Mouse (Mus musculus) layer of hippocampus, adult 8-10 months (tissue): Measurements from ENCODE around the gene Olfr1049. TPM values are rescaled to one million over a fixed set of nuclear protein-coding genes. Genes with fewer than 3 reads are reported as not detected.
"Not testable (repeated sequence)": the region's sequence is repeated elsewhere in the genome, so short reads cannot be mapped to it uniquely, and the experiment has no call there.

Experiments
- DNase-seq, 2 experiments: peaks; one replicate each; pipeline ENCODE4 v3.0.0; 2022; ENCODE audit warnings: low spot score in 2 of 2
- total RNA-seq, 4 experiments: library from RNA; stranded (reverse); gene quantifications; 2 replicates each; pipeline ENCODE4 v1.2.4; 2022

The Olfr1049 gene
- not detected for total RNA-seq

DNA sequence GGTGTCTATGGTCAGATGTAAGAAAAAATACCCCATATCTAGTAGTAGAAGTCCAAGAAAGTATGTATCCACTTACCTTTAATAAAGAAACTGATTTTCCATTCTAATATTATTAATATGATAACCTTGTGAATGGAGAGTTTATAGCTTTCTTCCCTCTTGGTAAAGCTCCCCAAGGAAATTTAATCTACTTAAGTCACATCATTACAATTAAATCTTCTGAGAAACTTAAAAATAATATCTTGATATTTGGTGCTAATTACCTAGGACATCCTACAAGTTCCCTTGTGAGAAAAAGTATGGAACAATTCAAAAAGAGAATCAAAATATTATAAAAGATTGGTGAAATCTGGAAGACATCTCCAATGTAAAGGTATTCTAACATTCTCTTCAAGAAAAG, at the start of gene Olfr1049:
Gene Olfr1049, minus strand, starts transcription at position 101 of the 400 bp plus-strand sequence.
- DNase-seq, result not testable (repeated sequence)

DNA sequence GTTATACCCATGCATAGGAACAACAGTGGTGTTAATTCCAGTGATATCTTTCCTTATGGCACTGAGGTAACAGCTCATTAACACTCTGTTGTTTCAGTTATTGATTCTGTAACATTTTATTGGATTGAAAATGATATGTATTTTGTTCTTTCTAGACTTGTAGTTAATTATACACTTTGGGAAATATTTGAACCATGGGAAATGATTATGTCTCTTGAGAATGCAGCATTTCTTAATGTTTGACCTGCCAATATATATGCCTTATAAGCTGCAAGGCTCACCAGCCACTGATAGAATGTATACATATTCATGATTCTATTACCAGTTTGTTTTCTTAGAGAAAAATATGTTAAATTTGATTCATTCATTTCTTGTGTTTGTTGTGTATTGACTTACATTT, 34.0 kb upstream of the Olfr1049 start, which contains the start of gene Olfr1052:
Gene Olfr1052, plus strand, starts transcription at position 301 of the 400 bp plus-strand sequence.
- no peak for DNase-seq

DNA sequence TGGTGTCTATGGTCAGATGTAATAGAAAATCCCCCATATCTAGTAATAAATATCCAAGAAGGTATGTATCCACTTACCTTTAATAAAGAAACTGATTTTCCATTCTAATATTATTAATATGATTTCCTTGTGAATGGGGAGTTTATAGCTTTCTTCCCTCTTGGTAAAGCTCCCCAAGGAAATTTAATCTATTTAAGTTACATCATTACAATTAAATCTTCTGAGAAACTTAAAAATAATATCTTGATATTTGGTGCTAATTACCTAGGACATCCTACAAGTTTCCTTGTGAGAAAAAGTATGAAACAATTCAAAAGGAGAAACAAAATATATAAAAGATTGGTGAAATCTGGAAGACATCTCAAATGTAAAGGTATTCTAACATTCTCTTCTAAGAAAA, 20.9 kb upstream of the Olfr1049 start, which contains the start of gene Olfr1051:
Gene Olfr1051, minus strand, starts transcription at position 101 of the 400 bp plus-strand sequence.
- not testable (repeated sequence) for DNase-seq

DNA sequence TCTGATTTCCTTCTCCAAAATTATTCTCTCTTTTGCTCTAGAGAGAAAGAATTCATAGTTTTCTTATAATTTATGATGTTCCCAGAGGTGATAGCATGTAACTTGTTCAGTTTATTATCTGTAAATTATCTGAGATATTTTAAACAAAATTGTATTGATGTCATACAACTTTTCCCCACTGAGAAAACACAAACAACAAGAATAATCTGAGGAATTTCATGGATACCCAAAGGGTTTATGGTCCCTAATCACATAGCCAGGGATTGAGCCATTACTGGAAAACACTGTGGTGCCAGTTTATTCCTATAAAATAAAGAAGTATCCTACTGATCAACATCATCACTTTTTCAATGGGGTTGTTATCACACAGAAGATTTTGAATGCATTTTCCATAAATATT, 17.9 kb downstream of the Olfr1049 start, which contains the start of gene Olfr1048:
Gene Olfr1048, minus strand, starts transcription at position 101 of the 400 bp plus-strand sequence.
- no peak for DNase-seq

- no peak for DNase-seq
Observed at GRCm38 (mm10) chr2:86231301-86231700, 26.8 kb downstream of the Olfr1049 start, which contains the start of gene Olfr1047. Gene Olfr1047, minus strand, starts transcription at chr2:86231401.

- no peak for DNase-seq
Observed at GRCm38 (mm10) chr2:86219214-86219613, 38.9 kb downstream of the Olfr1049 start, which contains the start of gene Olfr1046. Gene Olfr1046, minus strand, starts transcription at chr2:86219314.

Other genes starting within 250 kb of the Olfr1049 start
- not detected for gene Olfr1033, start 237.7 kb downstream of the Olfr1049 start, total RNA-seq
- gene Olfr1034, start 212.5 kb downstream of the Olfr1049 start, total RNA-seq, result not detected
- gene Olfr1036, start 184.3 kb downstream of the Olfr1049 start, total RNA-seq, result not detected
- not detected for gene Olfr1037, start 170.9 kb downstream of the Olfr1049 start, total RNA-seq
- under 1 TPM in 1 of 4 experiments, not detected in 3; 0.11 TPM for gene Olfr1039, start 122.4 kb downstream of the Olfr1049 start, total RNA-seq
- gene Olfr1040, start 111.6 kb downstream of the Olfr1049 start, total RNA-seq, result not detected
- gene Olfr1042, start 96.5 kb downstream of the Olfr1049 start, total RNA-seq, result not detected
- not detected for gene Olfr1043, start 90.8 kb downstream of the Olfr1049 start, total RNA-seq
- gene Olfr1044, start 80.5 kb downstream of the Olfr1049 start, total RNA-seq, result not detected
- not detected for gene Olfr52, start 72.6 kb downstream of the Olfr1049 start, total RNA-seq
- not detected for gene Olfr1045, start 55.3 kb downstream of the Olfr1049 start, total RNA-seq
- not detected for gene Olfr1046, start 39.0 kb downstream of the Olfr1049 start, total RNA-seq
- not detected for gene Olfr1047, start 26.9 kb downstream of the Olfr1049 start, total RNA-seq
- gene Olfr1048, start 18.0 kb downstream of the Olfr1049 start, total RNA-seq, result not detected
- not detected for gene Olfr1051, start 20.8 kb upstream of the Olfr1049 start, total RNA-seq
- not detected for gene Olfr1052, start 34.1 kb upstream of the Olfr1049 start, total RNA-seq
- gene Olfr1053, start 57.0 kb upstream of the Olfr1049 start, total RNA-seq, result not detected
- gene Olfr1054, start 77.1 kb upstream of the Olfr1049 start, total RNA-seq, result not detected
- not detected for gene Olfr1055, start 92.0 kb upstream of the Olfr1049 start, total RNA-seq
- gene Olfr1056, start 104.1 kb upstream of the Olfr1049 start, total RNA-seq, result not detected
- not detected for gene Olfr1057, start 120.1 kb upstream of the Olfr1049 start, total RNA-seq
- gene Olfr1058, start 130.2 kb upstream of the Olfr1049 start, total RNA-seq, result not detected
- not detected for gene Olfr1061, start 155.7 kb upstream of the Olfr1049 start, total RNA-seq
- not detected for gene Olfr1062, start 168.4 kb upstream of the Olfr1049 start, total RNA-seq
- gene Olfr1065, start 192.3 kb upstream of the Olfr1049 start, total RNA-seq, result not detected
- gene Olfr1066, start 197.9 kb upstream of the Olfr1049 start, total RNA-seq, result not detected
- gene Olfr228, start 229.1 kb upstream of the Olfr1049 start, total RNA-seq, result not detected